Mouse (Mus musculus): ENCODE data around the gene Slc22a23. TPM values are rescaled to one million over a fixed set of nuclear protein-coding genes. Genes with fewer than 3 reads are reported as not detected.

Gene Slc22a23
- polyA plus RNA-seq, 1 experiment from 2014 or later = 3.8 TPM

Other genes starting within 250 kb of the Slc22a23 start
- gene Tubb2b, start 214.7 kb downstream of the Slc22a23 start, polyA plus RNA-seq (2015; fragmentation: Nextera tagmentation; extraction: Ambion mirVana) = 18.9 and 19.4 TPM in 2 replicates
- 64.5 and 67.3 TPM in 2 replicates for gene Psmg4, start 182.2 kb downstream of the Slc22a23 start, polyA plus RNA-seq (2015; fragmentation: Nextera tagmentation; extraction: Ambion mirVana)

Data from lung, embryonic 16.5 days (tissue).